Mouse (Mus musculus) neutrophil, adult 5-6 weeks (primary cell): ENCODE data around the gene Utp14a. TPM values are rescaled to one million over a fixed set of nuclear protein-coding genes. Genes with fewer than 3 reads are reported as not detected.
A peak's percentile ranks its signal among the peaks of the same experiment; 100 is the strongest.

Experiments
- ATAC-seq: fragments of 151-379, 151-347 bp; 2 replicates; pipeline ENCODE4 v1.8.0; 2017; ENCODE audit warnings: mild to moderate bottlenecking, moderate TSS enrichment; ENCODE audit not compliant: insufficient number of reproducible peaks, poor library complexity, low FRiP score, severe bottlenecking; ENCODE audit errors: extremely low read depth
- total RNA-seq: library from RNA; stranded (forward); fragments of 200-1000 nt; gene quantifications from 2 replicates; pipeline ENCODE4 v1.2.3, GENCODE M21; 2017

Utp14a gene
- total RNA-seq, 1 experiment from 2014 or later = 39.8 TPM

GRCm38 (mm10) chrX:48305356-48305755, 48.7 kb downstream of the Utp14a start:
- ATAC-seq = no peak

- no peak for ATAC-seq
Measured at GRCm38 (mm10) chrX:48310706-48311517, 54.2 kb downstream of the Utp14a start.

- no peak for ATAC-seq
Measured at GRCm38 (mm10) chrX:48311727-48312126, 55.1 kb downstream of the Utp14a start.

GRCm38 (mm10) chrX:48314530-48315079, 57.9 kb downstream of the Utp14a start:
- peak; percentile 82 for ATAC-seq

- no peak for ATAC-seq
Measured at GRCm38 (mm10) chrX:48317444-48317843, 60.8 kb downstream of the Utp14a start.

GRCm38 (mm10) chrX:48318194-48318593, 61.5 kb downstream of the Utp14a start:
- ATAC-seq = peak; percentile 84

Other genes with a start within 250 kb of the Utp14a start
- 1.3 and 1.5 TPM in 2 replicates for gene Apln, start 222.0 kb upstream of the Utp14a start, total RNA-seq
- 0.12 and 0.25 TPM in 2 replicates for gene Xpnpep2, start 148.1 kb upstream of the Utp14a start, total RNA-seq
- 217 and 224 TPM in 2 replicates for gene Sash3, start 110.4 kb upstream of the Utp14a start, total RNA-seq
- 39.3 and 42.4 TPM in 2 replicates for gene Zdhhc9, start 48.0 kb upstream of the Utp14a start, total RNA-seq
- 4.5 and 8.7 TPM in 2 replicates for gene Bcorl1, start 84.5 kb downstream of the Utp14a start, total RNA-seq
- 45.7 and 46.6 TPM in 2 replicates for gene Elf4, start 206.3 kb downstream of the Utp14a start, total RNA-seq